Mouse (Mus musculus) natural killer cell, adult 2 months (primary cell): ENCODE data around the gene Dusp11.
"Not testable (repeated sequence)": the region's sequence is repeated elsewhere in the genome, so short reads cannot be mapped to it uniquely, and the experiment has no call there.

Source experiments
- DNase-seq, 2 experiments: peaks; one replicate each; pipeline ENCODE4 v3.0.0; 2022; ENCODE audit warnings: low spot score in 2 of 2

Dusp11 gene

DNA sequence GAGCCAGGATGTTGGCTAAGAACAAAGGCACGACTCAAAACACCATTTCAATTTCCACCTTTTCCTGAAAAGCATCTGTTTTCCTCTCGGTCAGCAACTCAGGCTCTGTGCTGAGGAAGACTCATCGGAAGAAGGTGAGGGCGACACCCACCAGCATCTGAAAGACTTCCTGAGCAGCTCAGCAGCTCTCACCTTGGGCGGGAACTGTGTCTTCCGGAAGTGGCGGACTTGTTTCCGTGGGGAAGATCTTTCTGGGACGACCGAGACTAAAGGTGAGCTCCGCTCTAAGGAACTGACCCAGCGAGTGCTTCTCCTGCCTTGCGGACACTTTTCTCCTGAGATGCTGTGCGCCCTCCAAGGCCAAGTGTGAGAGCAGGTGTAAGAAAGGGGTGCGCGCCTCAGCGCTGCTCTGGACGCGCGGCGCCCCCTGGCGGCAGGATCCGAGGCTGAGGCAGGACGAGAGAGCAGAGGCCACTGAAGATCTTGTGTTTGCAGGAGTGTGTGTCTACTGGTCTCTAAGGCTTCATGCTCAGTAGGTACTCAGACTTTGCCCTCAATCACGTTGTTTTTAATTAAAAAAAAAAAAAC is 66.3 kb downstream of the Dusp11 start:
- DNase-seq = not testable (repeated sequence)
